Mouse (Mus musculus): ENCODE results near the gene Ccdc103. TPM values are rescaled to one million over a fixed set of nuclear protein-coding genes. Genes with fewer than 3 reads are reported as not detected.

The Ccdc103 gene
- polyA plus RNA-seq, 1 experiment from 2014 or later = 1.00 TPM

Other genes with a start within 250 kb of the Ccdc103 start
- 1.0 and 1.3 TPM in 2 replicates for gene Meioc, start 217.5 kb upstream of the Ccdc103 start, polyA plus RNA-seq (2014; fragmentation: Nextera tagmentation; extraction: Ambion mirVana)
- gene Ccdc43, start 183.4 kb upstream of the Ccdc103 start, polyA plus RNA-seq (2014; fragmentation: Nextera tagmentation; extraction: Ambion mirVana) = 64.6 and 71.1 TPM in 2 replicates
- 13.9 and 16.3 TPM in 2 replicates for gene Adam11, start 119.8 kb upstream of the Ccdc103 start, polyA plus RNA-seq (2014; fragmentation: Nextera tagmentation; extraction: Ambion mirVana)
- 90.5 and 97.0 TPM in 2 replicates for gene Gjc1, start 61.5 kb upstream of the Ccdc103 start, polyA plus RNA-seq (2014; fragmentation: Nextera tagmentation; extraction: Ambion mirVana)
- gene Higd1b, start 45.4 kb upstream of the Ccdc103 start, polyA plus RNA-seq (2014; fragmentation: Nextera tagmentation; extraction: Ambion mirVana) = not detected in 2 replicates
- gene Eftud2, start 219 bp upstream of the Ccdc103 start, polyA plus RNA-seq (2014; fragmentation: Nextera tagmentation; extraction: Ambion mirVana) = 246 and 257 TPM in 2 replicates
- gene Fam187a, start 4.0 kb downstream of the Ccdc103 start, polyA plus RNA-seq (2014; fragmentation: Nextera tagmentation; extraction: Ambion mirVana) = not detected in 2 replicates
- 0.22 and 0.25 TPM in 2 replicates for gene Gfap, start 19.7 kb downstream of the Ccdc103 start, polyA plus RNA-seq (2014; fragmentation: Nextera tagmentation; extraction: Ambion mirVana)
- gene Kif18b, start 43.9 kb downstream of the Ccdc103 start, polyA plus RNA-seq (2014; fragmentation: Nextera tagmentation; extraction: Ambion mirVana) = 7.1 and 7.4 TPM in 2 replicates
- gene C1ql1, start 65.5 kb downstream of the Ccdc103 start, polyA plus RNA-seq (2014; fragmentation: Nextera tagmentation; extraction: Ambion mirVana) = 4.0 and 4.1 TPM in 2 replicates
- gene Nmt1, start 147.0 kb downstream of the Ccdc103 start, polyA plus RNA-seq (2014; fragmentation: Nextera tagmentation; extraction: Ambion mirVana) = 48.6 and 49.6 TPM in 2 replicates
- gene Dcakd, start 147.1 kb downstream of the Ccdc103 start, polyA plus RNA-seq (2014; fragmentation: Nextera tagmentation; extraction: Ambion mirVana) = 273 and 276 TPM in 2 replicates
- gene Plcd3, start 220.5 kb downstream of the Ccdc103 start, polyA plus RNA-seq (2014; fragmentation: Nextera tagmentation; extraction: Ambion mirVana) = 0.87 and 1.1 TPM in 2 replicates
- 6.4 and 7.8 TPM in 2 replicates for gene Acbd4, start 220.5 kb downstream of the Ccdc103 start, polyA plus RNA-seq (2014; fragmentation: Nextera tagmentation; extraction: Ambion mirVana)
- gene Hexim1, start 235.0 kb downstream of the Ccdc103 start, polyA plus RNA-seq (2014; fragmentation: Nextera tagmentation; extraction: Ambion mirVana) = 5.3 and 5.6 TPM in 2 replicates

Data from embryonic facial prominence, embryonic 11.5 days (tissue).